Mouse (Mus musculus) spleen, adult 2 months (tissue): ENCODE measurements at regions not wholly inside any gene's neighbourhood (a gene's known extent, or its start where the extent isn't known, plus 50 kb on each side); places are given as distances from the start of the nearest gene placed in this dataset.

Source experiments
- CTCF ChIP-seq: fragments of 200-500 bp; IDR thresholded peaks from 2 replicates; pipeline ENCODE4 v1.5.1; 2011; ENCODE audit warnings: mild to moderate bottlenecking, inconsistent platforms; ENCODE audit not compliant: insufficient read depth, insufficient read length, insufficient replicate concordance; ENCODE audit errors: extremely low read depth
- POLR2A ChIP-seq: fragments of 200-500 bp; IDR thresholded peaks from 2 replicates; pipeline ENCODE4 v1.6.1; 2011; ENCODE audit warnings: low read depth, low read length, inconsistent platforms

- no peak for TF ChIP-seq CTCF
- TF ChIP-seq POLR2A = no peak
Measured at GRCm38 (mm10) chr2:48414596-48415481, 399.1 kb upstream of the Acvr2a start.
